Mouse (Mus musculus): ENCODE measurements around the gene Rbm11. TPM values are rescaled to one million over a fixed set of nuclear protein-coding genes. Genes with fewer than 3 reads are reported as not detected.

Rbm11 gene
- 0.23 and 0.86 TPM in 2 replicates for total RNA-seq (2017)

DNA sequence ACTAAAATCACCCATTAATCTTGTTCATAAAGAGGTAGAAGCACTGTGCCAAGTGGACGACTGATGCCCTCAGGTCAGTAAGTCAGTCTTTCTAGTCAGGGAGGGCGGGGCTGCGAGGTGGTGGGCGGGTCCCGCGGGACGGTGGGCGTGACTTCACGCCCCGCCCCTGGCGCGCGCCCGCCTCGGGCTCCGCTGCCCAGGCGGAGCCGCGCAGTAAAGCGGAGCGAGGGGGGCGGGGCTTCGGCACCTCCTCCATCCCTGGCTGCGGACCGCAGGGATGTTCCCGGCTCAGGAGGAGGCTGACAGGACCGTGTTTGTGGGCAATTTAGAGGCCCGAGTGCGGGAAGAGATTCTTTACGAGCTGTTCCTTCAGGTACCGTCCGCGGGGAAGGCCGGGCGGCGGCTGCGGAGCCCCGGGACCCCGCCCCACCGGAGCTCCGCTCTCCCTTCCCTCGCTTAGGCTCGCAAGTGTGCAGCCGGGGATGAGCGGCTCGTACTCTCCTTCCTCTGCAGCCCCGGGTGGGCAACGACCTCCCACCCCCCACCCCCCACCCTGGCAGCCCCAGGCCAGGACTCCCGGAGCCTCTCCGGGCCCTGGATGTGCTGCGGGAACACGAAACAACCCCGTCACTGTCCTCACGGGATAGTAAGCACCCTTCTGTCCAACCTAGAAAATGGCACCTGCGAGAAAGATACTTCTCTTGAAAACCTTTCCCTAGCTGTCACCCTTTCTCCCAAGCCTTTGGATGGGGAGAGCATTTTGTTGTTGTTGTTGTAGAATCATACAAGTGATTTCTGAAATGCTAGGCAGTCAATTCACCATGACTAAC, at the start of gene Rbm11:
Gene Rbm11, plus strand, starts transcription at position 174 of the 830 bp plus-strand sequence.
- ATAC-seq (ENCODE audit: extremely low read depth, insufficient number of reproducible peaks, low FRiP score, poor library complexity, severe bottlenecking), result peak; percentile 79

- no peak for ATAC-seq (ENCODE audit: extremely low read depth, insufficient number of reproducible peaks, low FRiP score, poor library complexity, severe bottlenecking)
Observed at GRCm38 (mm10) chr16:75545310-75545709, 47.3 kb upstream of the Rbm11 start.

DNA sequence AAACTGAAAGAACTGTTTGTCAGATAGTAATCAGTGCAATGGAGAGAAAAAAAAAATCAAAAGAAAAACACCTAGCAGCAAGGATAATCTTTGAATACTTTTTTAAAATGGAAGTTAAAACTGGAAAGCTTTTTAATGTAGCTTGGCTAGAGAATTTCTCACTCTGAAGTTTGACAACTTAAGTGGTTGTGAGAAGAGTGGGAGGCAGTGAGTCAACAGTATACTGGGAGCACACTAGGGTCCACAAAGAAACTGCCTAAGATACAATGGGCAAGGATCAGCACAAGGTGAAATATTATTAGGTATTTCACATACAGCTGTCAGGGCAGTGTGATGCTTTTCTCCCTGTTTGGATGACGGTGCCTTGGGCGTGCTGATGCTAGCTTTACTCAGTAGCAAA, 29.7 kb upstream of the Rbm11 start:
- no peak for ATAC-seq (ENCODE audit: extremely low read depth, insufficient number of reproducible peaks, low FRiP score, poor library complexity, severe bottlenecking)

DNA sequence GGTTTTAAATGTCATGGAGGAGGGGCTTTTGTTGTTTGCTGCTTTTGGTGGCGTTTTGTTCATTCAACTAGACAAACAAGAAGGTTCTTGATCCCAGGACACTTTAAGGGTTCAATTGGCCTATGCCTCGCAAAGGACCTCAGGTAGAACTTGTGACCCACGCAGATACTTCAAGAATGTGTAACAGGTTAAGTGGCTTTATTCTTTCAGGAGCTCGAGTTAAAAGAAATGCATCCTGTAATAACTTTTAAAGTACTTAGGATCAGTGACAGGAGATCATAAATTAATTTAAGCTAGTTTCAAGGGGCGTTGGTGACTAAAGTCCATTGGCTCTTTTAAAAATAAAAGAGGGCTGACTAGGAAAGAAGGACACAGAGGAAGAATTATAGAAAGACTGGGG, 10.4 kb upstream of the Rbm11 start:
- ATAC-seq (ENCODE audit: extremely low read depth, insufficient number of reproducible peaks, low FRiP score, poor library complexity, severe bottlenecking), result no peak

DNA sequence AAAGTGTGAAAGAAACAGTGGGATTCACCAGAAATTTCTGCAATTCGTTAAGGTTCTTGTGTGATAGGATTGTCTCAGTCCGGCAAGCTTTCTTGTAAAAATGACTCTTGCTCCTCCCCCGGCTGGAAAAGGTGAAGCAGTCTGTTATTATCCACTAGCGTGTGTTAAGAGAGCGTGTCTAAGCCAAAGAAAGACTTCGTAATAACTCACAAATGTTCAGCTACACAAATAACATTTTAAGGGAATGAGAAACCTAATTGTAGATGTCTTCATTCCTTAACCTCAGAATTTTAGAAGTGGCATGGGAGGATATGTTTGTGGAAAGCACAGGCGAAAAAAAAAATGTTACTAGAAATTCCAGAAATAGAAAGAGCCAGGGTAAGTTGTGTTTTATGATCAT, 6.7 kb upstream of the Rbm11 start, which contains the start of gene Lipi:
Gene Lipi, minus strand, starts transcription at position 101 of the 400 bp plus-strand sequence.
- ATAC-seq (ENCODE audit: extremely low read depth, insufficient number of reproducible peaks, low FRiP score, poor library complexity, severe bottlenecking), result no peak

GRCm38 (mm10) chr16:75586466-75586865, 6.2 kb upstream of the Rbm11 start:
- ATAC-seq (ENCODE audit: extremely low read depth, insufficient number of reproducible peaks, low FRiP score, poor library complexity, severe bottlenecking), result no peak

DNA sequence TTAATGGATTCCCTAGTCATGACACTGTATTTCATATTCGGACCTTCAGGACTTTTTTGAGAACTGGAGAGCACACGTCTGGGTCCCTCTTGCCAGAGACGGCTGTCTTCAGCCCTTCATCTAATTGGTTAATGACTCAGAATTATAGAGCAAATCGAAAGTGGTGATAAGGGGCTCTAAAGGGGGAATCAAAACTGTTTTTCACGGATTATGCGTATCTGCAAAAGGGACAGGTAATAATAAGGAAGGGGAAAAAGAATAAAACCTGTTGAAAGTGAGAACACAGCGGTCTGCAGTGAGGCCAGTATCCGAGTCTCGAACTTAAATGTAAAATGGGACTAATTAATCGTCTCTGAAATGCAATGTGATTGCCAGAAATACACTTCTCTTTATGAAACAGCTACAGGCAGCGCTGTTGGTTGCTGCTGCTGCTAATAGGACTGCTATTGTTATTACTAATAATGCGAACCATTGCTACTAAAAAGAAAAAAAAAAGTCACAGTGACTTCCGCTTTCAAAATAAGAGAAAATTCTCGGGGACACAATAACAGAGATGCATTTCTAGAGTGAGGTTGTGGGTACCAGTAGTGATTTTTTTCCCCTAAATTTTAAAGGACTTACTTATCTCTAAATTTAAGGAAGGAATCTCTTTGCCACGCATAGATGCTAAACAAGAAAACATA, 998 bp downstream of the Rbm11 start:
- ATAC-seq (ENCODE audit: extremely low read depth, insufficient number of reproducible peaks, low FRiP score, poor library complexity, severe bottlenecking), result no peak

DNA sequence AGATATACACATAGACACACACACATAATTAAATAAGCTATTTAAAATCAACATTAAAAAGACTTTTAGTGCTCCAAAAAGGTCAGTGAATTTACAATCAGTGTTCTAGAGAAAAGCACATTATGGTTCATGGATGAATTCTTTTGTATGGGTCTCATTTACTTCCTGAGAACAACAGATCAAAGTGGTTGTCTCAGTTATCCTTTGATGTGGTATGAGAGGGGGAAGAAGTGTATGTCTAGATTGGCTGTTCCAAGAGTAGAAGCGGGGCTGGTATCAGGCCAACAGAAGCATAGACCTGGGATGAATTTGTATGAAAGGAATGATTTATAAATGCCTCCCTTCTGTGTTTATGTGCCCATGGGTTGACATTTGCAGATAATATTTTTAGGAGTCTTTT, 13.8 kb downstream of the Rbm11 start:
- no peak for ATAC-seq (ENCODE audit: extremely low read depth, insufficient number of reproducible peaks, low FRiP score, poor library complexity, severe bottlenecking)

DNA sequence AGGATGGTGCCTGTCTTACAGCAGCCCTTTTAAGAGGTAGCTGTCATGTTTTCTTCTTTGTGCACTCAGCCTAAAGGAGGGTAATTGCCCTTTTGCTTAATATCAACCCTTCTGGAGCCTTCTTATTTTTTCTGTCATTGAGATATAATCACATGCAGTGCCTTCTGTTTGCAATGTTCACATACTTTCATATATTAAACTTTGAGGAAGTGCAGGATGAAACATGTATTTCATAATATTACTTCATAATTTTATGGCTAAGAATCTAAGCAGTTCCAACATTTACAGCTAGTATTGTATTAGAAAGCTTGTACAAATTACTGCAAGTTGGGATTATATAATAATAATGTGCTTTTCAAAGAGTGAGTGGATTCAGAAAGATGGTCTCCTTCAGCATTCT, 19.9 kb downstream of the Rbm11 start:
- no peak for ATAC-seq (ENCODE audit: extremely low read depth, insufficient number of reproducible peaks, low FRiP score, poor library complexity, severe bottlenecking)

DNA sequence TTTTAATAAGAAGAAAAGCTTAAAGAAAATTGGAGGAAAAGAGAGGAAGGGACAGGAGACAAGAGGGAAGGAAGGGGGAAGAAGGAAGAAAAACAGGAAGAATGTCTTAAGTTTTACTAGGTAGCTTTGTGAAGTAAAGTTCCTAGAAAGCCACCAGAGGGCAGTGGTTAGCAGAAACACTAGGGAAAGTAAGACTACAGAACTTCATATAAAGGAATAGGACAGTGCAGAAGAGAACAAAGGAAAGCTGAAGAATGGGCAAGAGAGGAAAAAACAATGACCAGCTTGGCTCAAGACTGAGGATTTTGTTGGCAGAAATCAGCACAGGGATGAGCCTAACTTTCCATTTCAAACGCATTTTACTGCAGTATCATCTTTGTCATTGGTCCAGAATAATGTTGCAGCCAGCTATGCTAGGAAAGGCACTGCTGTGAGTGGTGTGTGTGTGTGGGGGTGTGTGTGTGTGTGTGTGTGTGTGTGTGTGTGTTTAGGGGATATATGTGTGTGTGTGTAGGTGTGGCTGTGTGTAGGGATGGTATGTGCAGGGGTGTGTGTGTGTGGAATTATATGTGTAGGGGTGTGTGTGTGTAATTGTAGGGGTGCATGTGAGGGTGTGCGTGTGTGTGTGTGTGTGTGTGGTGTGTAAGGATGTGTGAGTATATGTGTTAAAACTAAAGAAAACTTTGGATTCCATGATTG, 25.2 kb downstream of the Rbm11 start:
- ATAC-seq (ENCODE audit: extremely low read depth, insufficient number of reproducible peaks, low FRiP score, poor library complexity, severe bottlenecking), result 0 out of 2 replicates have a peak, but pooled peaks have one; percentile 44

DNA sequence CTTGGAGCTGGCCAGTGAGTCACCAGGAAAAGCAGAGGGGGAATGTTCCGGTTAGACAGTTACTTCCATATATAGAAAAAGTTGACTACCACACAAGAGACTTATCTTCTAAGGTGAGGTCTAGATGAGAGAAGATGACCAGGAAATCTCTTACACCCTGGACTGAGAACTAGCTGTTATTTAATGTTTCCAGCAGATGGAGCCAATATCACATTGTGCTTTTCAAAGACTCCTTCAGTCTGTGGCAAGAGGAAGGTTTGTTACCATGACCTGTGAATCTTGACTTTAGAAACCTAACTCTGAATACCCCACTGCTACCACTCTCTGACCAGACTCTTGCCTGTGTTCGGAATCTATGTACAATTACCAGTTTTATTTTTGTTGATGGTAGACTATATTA, 35.2 kb downstream of the Rbm11 start:
- ATAC-seq (ENCODE audit: extremely low read depth, insufficient number of reproducible peaks, low FRiP score, poor library complexity, severe bottlenecking), result no peak

Other genes starting within 250 kb of the Rbm11 start
- not detected in 2 replicates for gene Lipi, start 6.8 kb upstream of the Rbm11 start, total RNA-seq (2017)
- gene Hspa13, start 174.3 kb downstream of the Rbm11 start, total RNA-seq (2017), result 8.6 and 10.6 TPM in 2 replicates

Measured in neutrophil, adult 5-6 weeks (primary cell).